Comparison of ENCODE assay signal across 14 mouse cellular contexts in the genomic region with DNA sequence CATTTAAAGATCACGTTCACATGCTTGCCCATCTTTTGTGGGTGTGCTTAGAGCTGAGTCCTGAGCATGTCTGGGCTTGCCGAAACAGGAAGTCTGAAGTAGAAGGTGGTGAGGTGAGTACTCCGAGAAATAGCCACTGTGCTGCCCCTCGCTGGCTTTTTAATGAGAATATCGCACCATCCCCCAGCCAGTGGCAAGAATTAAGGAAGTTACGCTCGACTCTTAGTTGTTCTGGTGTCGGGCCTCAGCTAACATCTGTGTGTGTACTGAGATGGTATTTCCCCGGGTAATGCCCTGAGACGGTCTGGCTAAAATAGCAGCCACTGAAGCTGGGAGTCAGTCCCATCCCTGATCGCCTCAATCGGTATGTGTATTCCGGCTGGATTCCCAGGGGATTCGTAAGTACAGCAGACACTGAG.
"Had no signal": no experiment of that assay in that cellular context is flagged by ENCODE, and none has a peak within 500 bp of the region (broad histone marks: within the 10 kb centered on the region; RNA-seq: fewer than 3 reads in every experiment).

No protein-coding gene starts in this region.

- H3K9me3 ChIP-seq: limb, embryonic 15.5 days; liver, embryonic 12.5 days; lung, embryonic 15.5 days; midbrain, embryonic 10.5 days; neural tube, embryonic 13.5 days had no signal

- ATAC-seq: liver, embryonic 12.5 days had no signal

- H3K4me2 ChIP-seq: limb, embryonic 15.5 days; liver, embryonic 12.5 days; lung, embryonic 15.5 days; neural tube, embryonic 13.5 days had no signal

- H3K9ac ChIP-seq: limb, embryonic 15.5 days; liver, embryonic 12.5 days; lung, embryonic 15.5 days; neural tube, embryonic 13.5 days had no signal

- H3K4me1 ChIP-seq: limb, embryonic 15.5 days; liver, embryonic 12.5 days; lung, embryonic 15.5 days; neural tube, embryonic 13.5 days had no signal

- H3K27ac ChIP-seq: limb, embryonic 15.5 days; liver, embryonic 12.5 days; lung, embryonic 15.5 days; macrophage; midbrain, embryonic 10.5 days; neural tube, embryonic 13.5 days had no signal

- H3K36me3 ChIP-seq: limb, embryonic 15.5 days; liver, embryonic 12.5 days; lung, embryonic 15.5 days; midbrain, embryonic 10.5 days; neural tube, embryonic 13.5 days had no signal

- DNase-seq: kidney, adult 8-10 months; kidney, postnatal 25 days; lung, postnatal 14 days; midbrain, embryonic 14.5 days; right cerebral cortex, postnatal 14 days; thymus, adult 18-20 months; thymus, postnatal 14 days had no signal

- H3K4me3 ChIP-seq: limb, embryonic 15.5 days; liver, embryonic 12.5 days; lung, embryonic 15.5 days; midbrain, embryonic 10.5 days; myocyte; neural tube, embryonic 13.5 days had no signal

- H3K27me3 ChIP-seq: limb, embryonic 15.5 days; liver, embryonic 12.5 days; lung, embryonic 15.5 days; neural tube, embryonic 13.5 days had no signal
